Mouse (Mus musculus) kidney, embryonic 16.5 days (tissue): Measurements from ENCODE around the gene Det1. TPM values are rescaled to one million over a fixed set of nuclear protein-coding genes. Genes with fewer than 3 reads are reported as not detected.
A peak's percentile ranks its signal among the peaks of the same experiment; 100 is the strongest.

Experiments
- ATAC-seq: fragments of 200-750 bp; cut with Nextera tagmentation; 2 replicates; pipeline ENCODE4 v1.8.0; 2017; ENCODE audit warnings: moderate TSS enrichment; ENCODE audit not compliant: low FRiP score, low TSS enrichment
- H3K27ac ChIP-seq: fragments of 300-500 bp; sonication (generic); 2 replicates; pipeline ENCODE4 v1.5.1; 2014; ENCODE audit warnings: low read length
- H3K27me3 ChIP-seq: fragments of 300-500 bp; sonication (generic); 2 replicates; pipeline ENCODE4 v1.6.1; 2014; ENCODE audit warnings: low read length, control low read depth, mixed read lengths; ENCODE audit not compliant: insufficient read depth
- H3K36me3 ChIP-seq: fragments of 300-500 bp; sonication (generic); 2 replicates; pipeline ENCODE4 v1.6.1; 2014; ENCODE audit warnings: low read length, control low read depth, mixed read lengths; ENCODE audit not compliant: insufficient read depth
- H3K4me1 ChIP-seq: fragments of 300-500 bp; sonication (generic); 2 replicates; pipeline ENCODE4 v1.6.1; 2014; ENCODE audit warnings: low read length, control low read depth, mixed read lengths; ENCODE audit not compliant: insufficient read depth
- H3K4me2 ChIP-seq: fragments of 300-500 bp; sonication (generic); replicated peaks from 2 replicates; pipeline ENCODE4 v1.6.1; 2014; ENCODE audit warnings: low read depth, low read length
- H3K4me3 ChIP-seq: fragments of 300-500 bp; sonication (generic); 2 replicates; pipeline ENCODE4 v1.5.1; 2014; ENCODE audit warnings: mild to moderate bottlenecking, low read length
- H3K9ac ChIP-seq: fragments of 300-500 bp; sonication (generic); replicated peaks from 2 replicates; pipeline ENCODE4 v1.6.1; 2014; ENCODE audit warnings: low read length
- H3K9me3 ChIP-seq: fragments of 300-500 bp; sonication (generic); 2 replicates; pipeline ENCODE4 v1.6.1; 2016; ENCODE audit warnings: low read length, control low read depth
- WGBS: fragments of 180-500 bp; shearing (Covaris S2); extraction: QIAGEN DNeasy Blood & Tissue Kit; methylation state at CpG from one replicate; pipeline ENCODE4 v1.1.7; 2014; 5-methylcytosine and 5-hydroxymethylcytosine counted together
- polyA plus RNA-seq: library from polyadenylated mRNA; unstranded; fragments of >200 nt; fragmentation: Nextera tagmentation; extraction: Ambion mirVana; gene quantifications from 2 replicates; pipeline ENCODE4 v1.2.1, GENCODE M21; 2015

The Det1 gene
- polyA plus RNA-seq, 1 experiment from 2014 or later: 19.1 TPM

- Histone ChIP-seq H3K27me3 (peaks cover 67% of the 10 kb centered on the region), H3K27ac (no peak overlapping the region)
- WGBS: 3% methylated on average over 8 of the region's 8 CpGs
Observed at GRCm38 (mm10) chr7:78883726-78884060, 36.6 kb upstream of the Det1 start.

GRCm38 (mm10) chr7:78883016-78883725 is 36.1 kb upstream of the Det1 start:
- Histone ChIP-seq H3K9ac (no peak overlapping the region), H3K4me2 (peak overlapping the region; percentile 48), H3K9me3 (no peaks in the 10 kb centered on the region), H3K27me3 (peaks cover 61% of the 10 kb centered on the region), H3K27ac (no peak overlapping the region), H3K4me1 (peaks cover 21% of the 10 kb centered on the region), H3K36me3 (no peaks in the 10 kb centered on the region), H3K4me3 (peak overlapping the region; percentile 32)
- 1% methylated on average over 34 of the region's 34 CpGs for WGBS
- 0 out of 2 replicates have a peak, but pooled peaks have one; percentile 21 for ATAC-seq

More at GRCm38 (mm10) chr7:78883726-78884060, 36.6 kb upstream of the Det1 start:
- Histone ChIP-seq H3K9me3 (no peaks in the 10 kb centered on the region), H3K4me2 (no peak overlapping the region), H3K9ac (no peak overlapping the region), H3K4me3 (no peak overlapping the region), H3K4me1 (peaks cover 21% of the 10 kb centered on the region), H3K36me3 (no peaks in the 10 kb centered on the region)
- no peak for ATAC-seq

- Histone ChIP-seq H3K4me1 (peaks cover 21% of the 10 kb centered on the region), H3K4me3 (peak overlapping the region; percentile 32), H3K27me3 (peaks cover 59% of the 10 kb centered on the region), H3K9me3 (no peaks in the 10 kb centered on the region), H3K4me2 (peak overlapping the region; percentile 48), H3K9ac (no peak overlapping the region), H3K36me3 (no peaks in the 10 kb centered on the region), H3K27ac (no peak overlapping the region)
- 3% methylated on average over 23 of the region's 23 CpGs for WGBS
- ATAC-seq: peak; percentile 55; the same call in 1 of the 2 replicates
Observed at GRCm38 (mm10) chr7:78882469-78882837, 35.4 kb upstream of the Det1 start.

- WGBS: 14% methylated on average over 15 of the region's 16 CpGs
- peak overlapping the region; percentile 32 for H3K4me3 ChIP-seq
- ATAC-seq: no peak
Observed at GRCm38 (mm10) chr7:78881607-78882468, 34.8 kb upstream of the Det1 start.

GRCm38 (mm10) chr7:78872831-78873230 is 25.8 kb upstream of the Det1 start:
- H3K27me3 ChIP-seq: no peaks in the 10 kb centered on the region
- no peak overlapping the region for H3K9ac ChIP-seq
- no peak overlapping the region for H3K4me2 ChIP-seq
- no peaks in the 10 kb centered on the region for H3K36me3 ChIP-seq
- H3K4me3 ChIP-seq: no peak overlapping the region
- no peak overlapping the region for H3K27ac ChIP-seq
- no peaks in the 10 kb centered on the region for H3K9me3 ChIP-seq
- no peak for ATAC-seq
- WGBS: 69% methylated on average over 5 of the region's 5 CpGs
- no peaks in the 10 kb centered on the region for H3K4me1 ChIP-seq

More at GRCm38 (mm10) chr7:78881607-78882468, 34.8 kb upstream of the Det1 start:
- Histone ChIP-seq H3K4me1 (peaks cover 21% of the 10 kb centered on the region), H3K9me3 (no peaks in the 10 kb centered on the region), H3K36me3 (no peaks in the 10 kb centered on the region), H3K27me3 (peaks cover 54% of the 10 kb centered on the region), H3K9ac (no peak overlapping the region), H3K27ac (no peak overlapping the region), H3K4me2 (peak overlapping the region; percentile 48)

GRCm38 (mm10) chr7:78872366-78872765 is 25.3 kb upstream of the Det1 start:
- H3K36me3 ChIP-seq: no peaks in the 10 kb centered on the region
- H3K4me1 ChIP-seq: no peaks in the 10 kb centered on the region
- ATAC-seq: no peak
- WGBS: 84% methylated on average over 6 of the region's 6 CpGs
- H3K9me3 ChIP-seq: no peaks in the 10 kb centered on the region
- no peak overlapping the region for H3K4me2 ChIP-seq
- no peak overlapping the region for H3K4me3 ChIP-seq
- H3K27ac ChIP-seq: no peak overlapping the region
- H3K9ac ChIP-seq: no peak overlapping the region
- no peaks in the 10 kb centered on the region for H3K27me3 ChIP-seq

- no peaks in the 10 kb centered on the region for H3K36me3 ChIP-seq
- no peak overlapping the region for H3K9ac ChIP-seq
- no peak overlapping the region for H3K4me3 ChIP-seq
- H3K27ac ChIP-seq: no peak overlapping the region
- no peak overlapping the region for H3K4me2 ChIP-seq
- no peaks in the 10 kb centered on the region for H3K9me3 ChIP-seq
- WGBS: 24% methylated on average over 5 of the region's 5 CpGs
- no peaks in the 10 kb centered on the region for H3K27me3 ChIP-seq
- 0 out of 2 replicates have a peak, but pooled peaks have one; percentile 49 for ATAC-seq
- H3K4me1 ChIP-seq: no peaks in the 10 kb centered on the region
Observed at GRCm38 (mm10) chr7:78868731-78869130, 21.7 kb upstream of the Det1 start.

GRCm38 (mm10) chr7:78865212-78865949 is 18.3 kb upstream of the Det1 start:
- H3K4me2 ChIP-seq: no peak overlapping the region
- WGBS: 45% methylated on average over 12 of the region's 12 CpGs
- H3K4me3 ChIP-seq: no peak overlapping the region
- ATAC-seq: 0 out of 2 replicates have a peak, but pooled peaks have one; percentile 49
- H3K27me3 ChIP-seq: no peaks in the 10 kb centered on the region
- no peak overlapping the region for H3K27ac ChIP-seq
- H3K9me3 ChIP-seq: no peaks in the 10 kb centered on the region
- no peak overlapping the region for H3K9ac ChIP-seq
- no peaks in the 10 kb centered on the region for H3K36me3 ChIP-seq
- H3K4me1 ChIP-seq: no peaks in the 10 kb centered on the region

- no peaks in the 10 kb centered on the region for H3K9me3 ChIP-seq
- 49% methylated on average over 4 of the region's 4 CpGs for WGBS
- H3K4me1 ChIP-seq: no peaks in the 10 kb centered on the region
- no peak overlapping the region for H3K4me2 ChIP-seq
- no peak overlapping the region for H3K27ac ChIP-seq
- H3K36me3 ChIP-seq: no peaks in the 10 kb centered on the region
- H3K4me3 ChIP-seq: no peak overlapping the region
- no peaks in the 10 kb centered on the region for H3K27me3 ChIP-seq
- ATAC-seq: no peak
- H3K9ac ChIP-seq: no peak overlapping the region
Observed at GRCm38 (mm10) chr7:78864446-78864802, 17.4 kb upstream of the Det1 start.
